Mouse (Mus musculus) G1E-ER4 (cell line): Measurements from ENCODE around the gene Fgf3. TPM values are rescaled to one million over a fixed set of nuclear protein-coding genes. Genes with fewer than 3 reads are reported as not detected.

Experiments used
- GATA1 ChIP-seq: IDR thresholded peaks from one replicate; pipeline ENCODE4 v1.8.0; 2012; ENCODE audit warnings: low read length, inconsistent platforms
- polyA plus RNA-seq: library from polyadenylated mRNA; stranded (reverse); fragments of >175 nt; gene quantifications from 2 replicates; pipeline ENCODE4 v1.2.3, GENCODE M21; 2012

The Fgf3 gene
- polyA plus RNA-seq: 4.2 and 4.8 TPM in 2 replicates

DNA sequence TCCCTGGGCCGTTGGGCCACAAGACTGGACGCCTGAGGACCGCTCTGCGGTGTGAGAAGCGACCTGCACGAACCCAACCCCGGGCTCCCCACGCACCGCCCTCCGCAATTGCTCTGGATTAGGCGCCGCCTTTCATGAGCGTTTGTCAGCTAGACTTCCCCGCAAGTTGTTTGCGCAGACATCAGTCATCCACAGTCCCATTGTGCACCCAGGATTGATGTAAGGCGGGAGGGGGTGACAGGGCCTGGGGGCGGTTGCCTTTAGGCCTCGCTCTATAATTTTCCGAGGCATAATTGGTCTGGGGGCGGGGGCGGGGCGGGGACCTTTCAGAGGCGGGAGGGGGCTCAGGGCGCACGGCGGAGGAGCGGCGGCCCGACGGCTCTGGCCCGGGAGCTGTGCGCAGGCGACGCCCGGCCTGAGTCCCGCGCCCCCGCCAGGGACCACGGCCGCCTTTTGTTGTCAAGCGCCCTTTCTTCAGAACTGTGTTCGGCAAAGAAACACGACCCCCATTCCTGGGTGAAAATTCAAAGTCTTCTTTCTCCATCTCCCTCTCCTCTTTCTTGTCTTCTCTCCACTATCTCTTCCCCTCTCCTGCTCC, at the start of gene Fgf3:
TSS of gene Fgf3 (plus strand) at position 193 of the 598 bp plus-strand sequence.
- no peak for TF ChIP-seq GATA1

DNA sequence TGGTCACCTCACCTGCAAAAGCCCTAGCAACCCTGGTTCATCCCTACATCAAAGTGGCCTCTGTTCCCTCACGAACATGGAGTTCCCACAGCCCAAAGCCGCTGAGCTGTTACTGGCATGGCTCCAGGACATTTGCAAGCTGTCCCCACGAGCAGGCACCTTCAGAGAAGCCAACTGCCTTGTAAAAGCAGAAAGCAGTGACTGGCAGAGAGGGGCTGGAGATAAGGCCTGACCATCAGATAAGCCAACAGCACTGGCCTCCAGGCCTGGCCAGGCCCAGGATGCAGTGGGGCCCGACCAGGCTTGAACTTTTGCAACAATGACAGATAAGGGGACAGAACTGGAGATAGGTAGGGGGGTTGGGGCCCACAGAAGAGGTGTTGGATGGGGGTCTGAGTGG, 49.3 kb upstream of the Fgf3 start:
- TF ChIP-seq GATA1: peak; percentile 93

DNA sequence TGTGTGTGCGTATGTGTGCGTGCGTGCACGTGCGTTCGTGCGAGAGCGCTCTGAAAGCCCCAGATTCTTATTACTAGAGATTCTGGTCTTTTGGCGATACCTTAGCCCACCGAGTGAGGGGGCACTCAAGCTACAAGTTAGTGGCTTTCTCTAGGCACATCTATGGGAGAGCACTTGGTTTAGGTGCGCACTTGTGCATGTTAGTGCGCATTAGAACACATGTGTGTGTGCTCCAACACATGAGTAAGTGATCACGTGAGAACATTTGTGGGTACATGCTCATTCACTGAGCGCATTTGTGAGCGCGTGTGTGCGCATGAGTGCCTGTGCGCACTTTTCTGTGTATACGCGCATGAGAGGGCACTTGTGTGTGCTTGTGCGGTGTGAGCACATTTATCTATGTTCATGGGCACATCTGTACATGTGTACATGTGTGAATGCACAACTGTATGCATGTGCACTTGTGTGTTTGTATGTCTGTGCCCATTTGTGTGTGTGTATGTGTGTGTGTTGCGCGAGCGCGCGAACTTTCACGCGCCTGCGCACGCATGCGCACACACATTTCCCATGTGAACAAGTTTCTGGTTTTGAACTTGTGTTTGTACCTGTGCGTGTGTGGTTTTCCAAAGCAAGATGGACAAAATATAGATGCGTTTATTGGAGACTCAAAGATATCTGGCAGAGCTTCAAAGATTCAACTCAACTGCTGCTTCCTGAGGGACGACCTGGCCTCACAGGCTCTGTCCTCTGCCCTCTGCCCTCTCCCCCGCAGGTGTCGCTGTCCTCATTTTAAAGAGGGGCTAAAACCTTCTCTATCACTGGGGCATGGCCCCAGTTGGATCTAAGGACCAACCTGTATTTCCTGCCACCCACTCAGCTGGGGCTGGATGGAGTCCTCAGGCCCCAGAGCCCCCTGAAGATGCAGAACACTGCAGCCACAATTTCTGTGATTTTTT, 48.0 kb upstream of the Fgf3 start:
- no peak for TF ChIP-seq GATA1

DNA sequence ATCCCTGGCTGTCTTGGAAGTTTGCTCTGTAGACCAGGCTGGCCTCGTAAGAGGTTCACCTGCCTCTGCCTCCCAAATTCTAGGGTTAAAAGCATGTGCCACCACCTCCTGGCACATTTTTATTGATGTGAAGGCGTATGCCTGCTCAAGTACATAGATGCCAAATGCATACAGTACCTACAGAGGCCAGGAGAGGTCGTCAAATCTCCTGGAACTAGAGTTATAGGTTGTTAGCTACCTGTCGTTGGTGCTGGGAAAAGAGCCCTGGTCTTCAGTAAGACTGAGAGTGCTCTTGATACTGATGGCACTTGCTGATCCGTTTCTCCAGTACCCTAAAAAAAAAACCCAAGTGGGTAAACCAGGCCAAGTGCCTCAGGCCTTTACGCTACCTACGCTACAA, 46.5 kb upstream of the Fgf3 start:
- no peak for TF ChIP-seq GATA1

DNA sequence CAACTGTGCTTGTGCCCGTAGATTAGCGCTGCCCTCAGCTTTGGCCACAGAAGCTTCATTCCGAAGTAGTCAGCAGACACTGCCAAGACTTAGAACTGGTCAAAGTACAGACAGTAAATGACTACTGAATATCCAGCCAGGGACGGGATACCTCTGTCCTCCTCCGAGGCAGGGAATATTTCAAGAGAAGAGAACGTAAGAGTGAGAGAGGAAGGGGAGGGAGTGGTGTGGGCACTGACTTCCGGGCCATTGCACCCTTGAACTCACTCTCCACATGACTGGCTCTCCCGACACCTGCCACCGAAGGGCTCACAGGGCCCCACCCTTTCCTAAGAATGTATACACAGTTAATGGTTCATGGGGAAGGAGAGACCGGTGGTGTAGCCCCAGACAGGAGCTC, 44.6 kb upstream of the Fgf3 start:
- no peak for TF ChIP-seq GATA1

DNA sequence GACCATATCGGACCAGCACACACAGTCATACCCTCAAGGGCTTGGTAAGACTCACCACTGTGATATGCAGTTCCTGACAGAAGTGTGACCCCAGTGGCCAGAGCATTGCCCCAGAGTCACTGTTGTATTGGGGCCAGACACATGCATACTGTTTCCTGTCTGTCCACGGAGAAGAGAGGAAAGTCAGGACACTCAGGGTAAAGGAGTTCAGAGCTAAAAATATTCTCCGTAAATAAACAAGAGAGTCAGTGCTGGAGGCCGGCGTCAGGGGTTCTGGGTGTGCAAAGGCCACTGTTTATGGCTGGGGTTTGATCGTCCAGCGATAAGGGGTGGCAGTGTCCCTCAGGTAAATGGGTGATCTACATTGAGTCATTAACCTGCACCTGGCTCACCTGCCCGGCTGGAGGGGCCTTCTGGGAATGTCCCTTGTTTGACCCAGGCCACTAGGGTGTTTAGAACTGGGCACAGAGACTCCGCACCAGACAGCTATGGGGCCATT, 41.9 kb upstream of the Fgf3 start:
- TF ChIP-seq GATA1: no peak

DNA sequence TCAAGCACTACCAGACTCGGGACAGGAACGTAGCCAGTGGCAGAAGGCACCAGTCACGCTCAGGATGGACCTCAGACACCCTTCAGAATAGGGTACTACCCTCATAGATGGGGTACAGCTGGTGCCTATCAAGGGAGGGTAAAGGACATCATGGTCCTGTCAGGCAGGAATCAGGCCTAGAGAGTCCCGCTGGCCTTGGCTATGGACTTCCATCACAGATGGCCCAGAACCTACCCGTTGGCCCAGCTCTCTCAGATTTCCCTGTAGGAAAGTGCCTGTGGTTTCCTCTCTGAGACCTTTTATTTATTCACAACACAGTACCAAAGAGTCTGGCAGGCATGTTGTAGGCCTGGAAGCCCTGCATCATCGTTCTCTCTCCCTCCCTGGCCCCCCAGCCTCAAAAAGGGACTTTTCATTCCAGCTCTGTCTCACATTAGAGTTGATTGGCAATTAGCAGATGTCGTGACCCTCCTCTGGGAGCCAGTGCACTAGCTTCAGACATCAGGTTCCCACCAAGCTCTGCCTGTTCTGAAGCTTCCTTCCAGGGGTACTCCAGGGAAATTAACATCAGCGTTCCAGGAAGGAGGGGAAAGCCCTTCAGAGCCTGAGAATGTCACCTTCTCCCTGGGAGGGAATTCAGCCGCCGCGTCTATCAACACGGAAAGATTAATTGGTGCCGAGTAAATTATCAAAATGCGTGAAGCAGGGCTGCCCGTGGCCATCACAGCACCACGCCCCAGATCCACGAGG, 40.7 kb upstream of the Fgf3 start:
- TF ChIP-seq GATA1: no peak

DNA sequence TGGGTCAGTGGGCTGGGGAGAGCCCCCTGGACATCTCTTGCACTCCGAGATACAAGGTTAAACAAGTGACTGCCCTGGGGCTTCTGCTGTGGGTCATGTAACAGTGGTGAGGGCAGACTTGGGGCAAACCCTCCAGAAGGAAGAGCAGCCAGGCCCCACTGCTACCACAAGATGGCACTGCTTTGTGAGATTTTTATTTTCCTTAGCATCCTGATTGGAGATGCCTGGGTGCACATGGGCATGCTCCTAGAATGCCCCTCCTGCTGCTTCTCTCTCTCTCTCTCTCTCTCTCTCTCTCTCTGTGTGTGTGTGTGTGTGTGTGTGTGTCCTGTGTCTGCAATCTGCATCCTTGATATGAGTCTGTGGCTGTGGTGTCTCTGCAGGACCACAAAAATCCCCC, 39.4 kb upstream of the Fgf3 start:
- TF ChIP-seq GATA1: no peak

DNA sequence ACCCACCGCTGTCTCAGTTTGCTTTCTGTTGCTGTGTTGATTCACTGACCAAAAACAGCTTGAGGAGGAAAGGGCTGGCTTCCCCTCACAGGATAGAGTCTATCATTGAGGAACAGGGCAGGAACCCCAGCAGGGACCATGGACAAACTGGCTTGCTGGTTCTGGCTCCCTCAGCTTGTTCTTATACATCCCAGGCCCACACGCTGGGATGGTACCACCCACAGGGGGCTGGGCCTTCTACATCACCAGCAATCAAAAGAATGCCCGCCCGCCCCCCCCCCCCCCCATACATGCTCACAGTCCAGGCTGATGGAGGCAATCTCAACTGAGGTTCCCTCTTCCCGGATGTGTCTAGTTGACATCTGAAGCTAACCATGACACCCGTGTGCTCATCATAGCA, 30.8 kb upstream of the Fgf3 start:
- TF ChIP-seq GATA1: no peak

DNA sequence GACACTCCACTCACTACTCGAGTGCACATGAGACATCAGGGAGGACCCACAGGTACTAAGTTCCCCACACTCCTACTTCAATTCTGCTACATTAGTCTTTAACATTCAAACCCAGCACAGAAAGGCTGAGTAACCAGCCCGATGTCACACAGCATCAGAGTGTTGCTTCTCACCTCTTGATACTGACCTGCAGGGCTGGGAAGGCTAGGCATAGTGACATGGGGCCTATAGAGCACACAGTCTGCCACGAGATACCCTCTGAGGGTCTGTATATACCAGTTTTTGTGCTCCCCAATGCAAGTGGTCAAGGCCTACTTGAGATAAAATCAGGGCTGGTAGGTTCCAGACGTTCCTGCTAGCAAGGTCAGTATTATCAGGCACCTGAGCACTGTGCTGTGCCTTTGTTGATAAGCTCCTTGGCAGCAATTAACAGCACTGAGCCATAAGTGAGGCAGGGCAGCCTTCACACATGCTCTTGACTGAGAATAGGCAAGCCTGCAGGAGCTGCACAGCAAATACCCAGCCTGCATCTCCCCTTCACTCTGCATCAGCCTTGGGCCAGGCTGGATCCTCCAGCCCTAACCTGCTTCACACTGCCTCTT, 29.8 kb upstream of the Fgf3 start:
- TF ChIP-seq GATA1: peak; percentile 35

DNA sequence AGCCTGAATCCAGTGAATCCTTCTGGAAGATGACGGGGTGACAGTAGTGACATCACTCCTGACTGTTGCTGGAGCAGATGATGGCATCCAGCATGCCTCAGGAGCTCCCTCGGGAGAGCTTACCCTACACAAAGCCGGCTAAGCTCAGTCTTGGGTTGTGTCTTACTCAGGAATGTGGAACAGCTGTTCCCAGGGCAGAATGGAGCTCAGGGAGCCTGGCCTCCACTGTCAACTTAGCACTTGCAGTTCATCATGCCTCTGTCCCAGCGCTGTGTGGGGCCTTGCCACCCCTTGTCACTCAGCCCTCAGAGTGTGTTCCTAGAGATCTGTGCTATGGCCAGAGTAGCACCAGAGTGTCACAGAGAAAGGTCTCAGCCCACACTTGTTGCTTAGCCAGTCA, 26.4 kb upstream of the Fgf3 start:
- no peak for TF ChIP-seq GATA1

DNA sequence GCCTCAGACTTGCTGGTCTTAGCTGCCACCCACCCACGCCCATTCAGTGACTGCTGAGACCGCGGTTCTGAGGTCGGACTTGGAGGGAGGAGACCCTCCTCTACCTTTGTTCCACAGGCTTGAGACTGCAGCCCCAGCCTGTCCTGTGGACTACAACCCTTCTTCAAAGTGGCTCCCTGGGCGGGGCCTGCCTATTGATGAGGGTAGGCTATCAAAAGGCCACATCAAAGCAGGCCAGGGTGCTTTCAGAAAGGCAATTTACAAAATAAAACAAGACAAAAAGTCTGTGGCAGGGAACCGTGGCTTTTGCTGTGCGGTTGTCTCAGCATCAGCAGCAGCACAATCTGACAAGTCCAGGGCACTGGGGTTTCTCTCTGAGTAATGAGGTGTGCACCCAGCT, 16.0 kb upstream of the Fgf3 start:
- no peak for TF ChIP-seq GATA1

DNA sequence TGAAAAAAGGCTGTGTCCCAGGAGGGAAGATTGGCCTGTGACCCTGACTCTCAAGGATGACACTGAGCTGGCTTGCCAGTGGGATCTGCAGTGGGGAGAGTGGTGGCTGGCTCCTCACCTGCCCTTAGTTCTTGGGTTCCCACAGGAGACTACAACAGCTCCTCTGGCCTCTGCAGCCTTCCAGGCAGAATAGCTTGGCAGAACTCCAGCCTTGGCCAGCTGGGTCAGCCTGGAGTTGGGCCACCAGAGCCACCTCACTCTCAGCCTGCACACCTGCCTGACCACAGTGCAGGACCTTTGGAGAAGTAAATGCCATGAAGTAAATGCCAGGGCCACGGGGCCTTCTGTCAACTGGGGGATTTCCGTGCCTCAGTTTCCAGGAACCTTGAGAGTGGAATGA, 13.9 kb upstream of the Fgf3 start:
- no peak for TF ChIP-seq GATA1

DNA sequence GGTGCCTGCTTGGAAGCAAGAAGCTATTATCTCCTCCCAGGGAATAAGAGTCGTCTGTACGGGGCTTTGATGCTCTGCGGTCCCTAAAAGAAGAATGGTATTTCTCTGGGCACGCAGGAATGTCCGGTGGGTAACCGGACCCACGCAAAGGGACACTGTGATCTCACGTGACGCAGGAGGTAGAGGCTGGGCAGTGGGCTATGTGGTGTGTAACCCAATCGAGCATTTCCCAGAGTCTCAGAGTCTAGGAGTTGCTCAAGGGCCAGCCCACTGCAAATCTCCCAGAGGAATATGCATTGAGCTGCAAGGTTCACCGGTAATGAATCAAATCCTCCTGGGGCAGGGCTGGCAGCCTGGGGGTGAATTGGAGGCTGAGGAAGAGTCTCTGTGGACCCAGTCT, 9.5 kb upstream of the Fgf3 start:
- TF ChIP-seq GATA1: no peak
